Mouse (Mus musculus): ENCODE data around the gene Gramd1c. TPM values are rescaled to one million over a fixed set of nuclear protein-coding genes. Genes with fewer than 3 reads are reported as not detected.
A peak's percentile ranks its signal among the peaks of the same experiment; 100 is the strongest.

The Gramd1c gene
- polyA plus RNA-seq, 2 experiments, result 4.6 to 6.7 TPM

DNA sequence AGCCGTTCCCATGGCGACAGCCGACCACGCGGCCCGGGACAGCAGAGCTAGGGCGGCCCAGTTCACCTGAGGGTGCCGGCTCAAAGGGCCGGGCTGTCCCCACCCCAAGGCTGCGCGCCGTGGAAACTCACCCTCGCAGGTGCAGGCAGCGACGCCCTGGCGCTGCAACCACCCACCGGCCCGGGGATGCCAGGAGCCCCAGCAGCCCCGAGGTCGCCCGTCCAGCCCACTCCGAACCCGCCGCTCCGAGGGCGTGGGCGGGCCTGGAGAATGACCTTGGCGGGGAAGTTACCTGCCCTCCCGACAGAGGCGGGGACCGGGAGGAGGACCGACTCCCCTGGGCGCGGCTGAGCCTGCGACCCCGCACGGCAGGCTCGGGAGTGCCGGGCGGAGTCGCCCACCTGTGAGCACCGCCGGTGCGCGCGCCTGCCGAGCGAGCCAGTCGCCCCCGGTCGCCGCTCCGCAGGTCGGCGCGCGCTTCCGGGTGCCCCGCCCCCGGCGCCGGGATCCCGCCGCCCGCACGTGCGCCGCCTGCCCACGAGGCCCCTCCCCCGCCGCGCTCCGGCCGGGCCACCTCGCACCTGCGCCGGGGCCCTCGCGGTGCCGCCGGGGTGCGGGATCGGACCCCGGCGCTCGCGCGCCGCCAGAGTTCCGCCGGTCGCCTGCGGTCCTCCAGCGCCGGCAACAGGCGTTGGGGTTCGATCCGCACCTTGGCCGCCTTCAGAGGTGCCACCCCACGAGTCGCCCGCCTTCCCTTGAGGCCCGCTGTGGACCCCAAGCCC is 83.6 kb downstream of the Gramd1c start, which contains the start of gene Zdhhc23:
Gene Zdhhc23 (minus strand): TSS at position 464 of the 782 bp plus-strand sequence.
- Histone ChIP-seq H3K9me3 (ENCODE audit: control insufficient read depth, low read length) (no peaks in the 10 kb centered on the region), H3K4me3 (replicated peaks; ENCODE audit: low read length) (peak within 1 kb of the TSS; percentile 68), H3K4me2 (replicated peaks; ENCODE audit: low read depth, low read length, severe bottlenecking) (peak within 1 kb of the TSS; percentile 100), H3K36me3 (ENCODE audit: control insufficient read depth, insufficient read depth, low read length) (no peaks in the 10 kb centered on the region), H3K27me3 (ENCODE audit: control insufficient read depth, insufficient read depth, low read length) (0 out of 2 replicates have a peak, but pooled peaks cover 8% of the 10 kb centered on the region), H3K27ac (replicated peaks; ENCODE audit: low read depth, low read length) (no peak within 1 kb of the TSS), H3K9ac (ENCODE audit: low read depth, low read length, severe bottlenecking) (peak within 1 kb of the TSS; percentile 59), H3K4me1 (ENCODE audit: control insufficient read depth, insufficient read depth, low read length) (peaks cover 5% of the 10 kb centered on the region; the same call in 1 of the 2 replicates)
- ATAC-seq (ENCODE audit: low FRiP score, low read depth) (peak; percentile 56), DNase-seq (ENCODE audit: low spot score) (no peak)
- under 1% methylated on average over 73 of the region's 103 CpGs for WGBS
- TF ChIP-seq POLR2A (IDR thresholded peaks at IDR 0.05; ENCODE audit: borderline replicate concordance, extremely low read depth, insufficient read depth, insufficient read length), result no peak

- WGBS, result 10% methylated on average over 7 of the region's 7 CpGs
- no peak overlapping the region for H3K27ac ChIP-seq (replicated peaks; ENCODE audit: low read depth, low read length)
- 0 out of 2 replicates have a peak, but pooled peaks cover 8% of the 10 kb centered on the region for H3K27me3 ChIP-seq (ENCODE audit: control insufficient read depth, insufficient read depth, low read length)
- H3K4me1 ChIP-seq (ENCODE audit: control insufficient read depth, insufficient read depth, low read length), result peaks cover 5% of the 10 kb centered on the region; the same call in 1 of the 2 replicates
- TF ChIP-seq POLR2A (IDR thresholded peaks at IDR 0.05; ENCODE audit: borderline replicate concordance, extremely low read depth, insufficient read depth, insufficient read length), result no peak
- DNase-seq (ENCODE audit: low spot score) (no peak), ATAC-seq (ENCODE audit: low FRiP score, low read depth) (no peak)
- H3K4me2 ChIP-seq (replicated peaks; ENCODE audit: low read depth, low read length, severe bottlenecking), result peak overlapping the region; percentile 100
- H3K36me3 ChIP-seq (ENCODE audit: control insufficient read depth, insufficient read depth, low read length), result no peaks in the 10 kb centered on the region
- no peaks in the 10 kb centered on the region for H3K9me3 ChIP-seq (ENCODE audit: control insufficient read depth, low read length)
- H3K9ac ChIP-seq (ENCODE audit: low read depth, low read length, severe bottlenecking), result peak overlapping the region; percentile 59; the same call in 1 of the 2 replicates
- peak overlapping the region; percentile 68 for H3K4me3 ChIP-seq (replicated peaks; ENCODE audit: low read length)
These were observed 84.2 kb downstream of the Gramd1c start for GRCm38 (mm10) chr16:43979010-43979327.

DNA sequence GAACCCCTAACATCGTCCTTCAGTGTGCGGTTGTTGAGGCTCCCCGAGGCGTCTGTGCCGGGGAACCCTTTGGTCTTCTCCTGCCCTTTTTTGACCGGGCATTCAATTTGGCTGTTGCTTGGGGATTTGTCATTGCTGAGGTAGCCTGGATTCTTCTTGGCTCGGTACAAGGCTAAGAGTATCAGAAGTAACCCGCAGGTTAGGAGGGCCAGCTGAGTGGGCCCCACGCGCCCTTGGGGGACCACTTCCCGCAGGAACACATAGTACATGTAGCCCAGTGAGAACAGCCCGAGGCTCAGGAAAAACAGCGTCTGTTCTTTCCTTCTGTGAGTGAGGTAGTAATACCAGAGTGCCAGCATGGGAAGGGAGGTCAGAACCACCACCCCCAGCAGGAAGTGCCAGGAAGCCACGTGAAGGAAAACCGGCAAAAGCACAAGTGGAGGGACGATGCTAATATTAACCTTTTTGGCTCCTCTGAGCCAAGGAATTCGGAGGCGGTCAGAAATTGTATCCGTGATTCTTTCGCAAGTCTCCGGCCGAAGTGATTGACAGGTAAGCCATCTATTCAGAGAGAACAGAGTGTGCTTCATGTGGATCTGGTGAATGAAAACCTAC is 89.4 kb downstream of the Gramd1c start:
- H3K27ac ChIP-seq (replicated peaks; ENCODE audit: low read depth, low read length), result no peak overlapping the region
- H3K36me3 ChIP-seq (ENCODE audit: control insufficient read depth, insufficient read depth, low read length), result no peaks in the 10 kb centered on the region
- DNase-seq (ENCODE audit: low spot score) (no peak), ATAC-seq (ENCODE audit: low FRiP score, low read depth) (no peak)
- 0 out of 2 replicates have a peak, but pooled peaks cover under 1% of the 10 kb centered on the region for H3K27me3 ChIP-seq (ENCODE audit: control insufficient read depth, insufficient read depth, low read length)
- 82% methylated on average over 22 of the region's 22 CpGs for WGBS
- no peaks in the 10 kb centered on the region for H3K9me3 ChIP-seq (ENCODE audit: control insufficient read depth, low read length)
- no peak overlapping the region for H3K4me3 ChIP-seq (replicated peaks; ENCODE audit: low read length)
- H3K9ac ChIP-seq (ENCODE audit: low read depth, low read length, severe bottlenecking), result no peak overlapping the region
- H3K4me1 ChIP-seq (ENCODE audit: control insufficient read depth, insufficient read depth, low read length), result no peaks in the 10 kb centered on the region
- no peak overlapping the region for H3K4me2 ChIP-seq (replicated peaks; ENCODE audit: low read depth, low read length, severe bottlenecking)
- TF ChIP-seq POLR2A (IDR thresholded peaks at IDR 0.05; ENCODE audit: borderline replicate concordance, extremely low read depth, insufficient read depth, insufficient read length), result no peak

- Histone ChIP-seq H3K27ac (replicated peaks; ENCODE audit: low read depth, low read length) (no peak overlapping the region), H3K4me3 (replicated peaks; ENCODE audit: low read length) (no peak overlapping the region)
- whole genome bisulfite sequencing, result 89% methylated on average over 11 of the region's 11 CpGs
These were observed 90.0 kb downstream of the Gramd1c start for GRCm38 (mm10) chr16:43973147-43973546.

DNA sequence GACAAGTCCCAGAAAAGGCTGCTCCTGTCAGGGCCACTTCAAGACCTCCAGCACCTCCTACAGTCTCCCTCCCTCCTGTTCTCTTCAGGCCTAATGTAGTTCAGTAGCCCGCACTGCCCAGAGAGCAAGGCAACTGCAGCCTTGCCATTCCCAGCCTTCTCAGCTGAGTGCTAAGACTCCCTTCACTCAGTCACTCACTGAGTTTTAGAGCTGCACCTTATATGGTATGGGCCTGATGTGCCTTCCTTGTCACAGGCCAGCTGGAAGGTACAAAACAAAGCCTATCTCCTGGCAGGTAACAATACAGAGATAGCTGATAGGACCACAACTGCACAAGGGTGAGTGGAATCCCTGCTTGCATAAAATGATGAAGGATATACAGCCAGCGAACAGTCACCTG is 90.8 kb downstream of the Gramd1c start:
- Histone ChIP-seq H3K27ac (replicated peaks; ENCODE audit: low read depth, low read length) (no peak overlapping the region), H3K4me2 (replicated peaks; ENCODE audit: low read depth, low read length, severe bottlenecking) (no peak overlapping the region), H3K27me3 (ENCODE audit: control insufficient read depth, insufficient read depth, low read length) (no peaks in the 10 kb centered on the region), H3K4me1 (ENCODE audit: control insufficient read depth, insufficient read depth, low read length) (no peaks in the 10 kb centered on the region), H3K4me3 (replicated peaks; ENCODE audit: low read length) (no peak overlapping the region), H3K9me3 (ENCODE audit: control insufficient read depth, low read length) (no peaks in the 10 kb centered on the region), H3K36me3 (ENCODE audit: control insufficient read depth, insufficient read depth, low read length) (no peaks in the 10 kb centered on the region), H3K9ac (ENCODE audit: low read depth, low read length, severe bottlenecking) (no peak overlapping the region)
- DNase-seq (ENCODE audit: low spot score), result no peak
- no peak for TF ChIP-seq POLR2A (IDR thresholded peaks at IDR 0.05; ENCODE audit: borderline replicate concordance, extremely low read depth, insufficient read depth, insufficient read length)
- no peak for ATAC-seq (ENCODE audit: low FRiP score, low read depth)
- WGBS, result 71% methylated on average over 2 of the region's 2 CpGs

More at GRCm38 (mm10) chr16:43973147-43973546, 90.0 kb downstream of the Gramd1c start:
- Histone ChIP-seq H3K4me1 (ENCODE audit: control insufficient read depth, insufficient read depth, low read length) (no peaks in the 10 kb centered on the region), H3K4me2 (replicated peaks; ENCODE audit: low read depth, low read length, severe bottlenecking) (no peak overlapping the region), H3K9ac (ENCODE audit: low read depth, low read length, severe bottlenecking) (no peak overlapping the region), H3K27me3 (ENCODE audit: control insufficient read depth, insufficient read depth, low read length) (no peaks in the 10 kb centered on the region), H3K9me3 (ENCODE audit: control insufficient read depth, low read length) (no peaks in the 10 kb centered on the region), H3K36me3 (ENCODE audit: control insufficient read depth, insufficient read depth, low read length) (no peaks in the 10 kb centered on the region)
- ATAC-seq (ENCODE audit: low FRiP score, low read depth) (no peak), DNase-seq (ENCODE audit: low spot score) (no peak)
- TF ChIP-seq POLR2A (IDR thresholded peaks at IDR 0.05; ENCODE audit: borderline replicate concordance, extremely low read depth, insufficient read depth, insufficient read length), result no peak

Data from limb, embryonic 14.5 days (tissue).